Mouse (Mus musculus): ENCODE measurements around the gene Fbxo31. TPM values are rescaled to one million over a fixed set of nuclear protein-coding genes. Genes with fewer than 3 reads are reported as not detected.
A peak's percentile ranks its signal among the peaks of the same experiment; 100 is the strongest.

Gene Fbxo31
- total and polyA plus RNA-seq, 2 experiments from 2014 or later, result 38.2 to 58.3 TPM

GRCm38 (mm10) chr8:121525111-121525818 lies 53.3 kb downstream of the Fbxo31 start:
- no peak for DNase-seq
- no peak overlapping the region for H3K4me2 ChIP-seq (ENCODE audit: low read depth)
- no peaks in the 10 kb centered on the region for H3K36me3 ChIP-seq (ENCODE audit: insufficient read depth)
- H3K27me3 ChIP-seq (ENCODE audit: insufficient read depth, low read length), result no peaks in the 10 kb centered on the region
- no peaks in the 10 kb centered on the region for H3K9me3 ChIP-seq (ENCODE audit: low read length)
- no peak overlapping the region for H3K9ac ChIP-seq
- 84% methylated on average over 18 of the region's 18 CpGs for WGBS
- no peak for ATAC-seq
- H3K4me1 ChIP-seq (ENCODE audit: insufficient read depth), result no peaks in the 10 kb centered on the region
- no peak overlapping the region for H3K27ac ChIP-seq (ENCODE audit: low read depth, low read length)
- no peak for TF ChIP-seq CTCF (IDR thresholded peaks at IDR 0.05; ENCODE audit: low read depth)
- H3K4me3 ChIP-seq (ENCODE audit: low read depth, low read length), result no peak overlapping the region

DNA sequence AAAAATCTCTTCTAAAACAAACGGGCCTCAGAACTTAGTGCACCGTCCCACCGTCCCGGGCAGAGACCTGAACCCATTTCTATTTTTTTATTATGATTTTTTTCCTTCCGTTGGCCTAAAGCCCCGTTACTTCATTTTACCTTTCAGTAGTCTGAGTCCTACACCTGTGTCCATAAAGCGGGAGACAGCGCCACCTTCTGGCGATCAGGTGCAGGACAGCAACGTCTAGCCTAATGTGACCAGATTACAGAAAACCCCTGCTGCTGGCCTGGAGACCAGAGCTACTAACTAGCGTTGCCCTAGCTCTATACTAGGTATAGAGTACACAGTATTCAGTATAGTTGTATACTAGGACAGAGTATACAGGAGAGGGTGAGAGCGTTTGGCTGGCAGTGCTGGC lies 65.2 kb downstream of the Fbxo31 start:
- Histone ChIP-seq H3K27me3 (ENCODE audit: insufficient read depth, low read length) (peaks cover 4% of the 10 kb centered on the region; the same call in 1 of the 2 replicates), H3K27ac (ENCODE audit: low read depth, low read length) (no peak overlapping the region), H3K9ac (no peak overlapping the region), H3K36me3 (ENCODE audit: insufficient read depth) (no peaks in the 10 kb centered on the region), H3K4me1 (ENCODE audit: insufficient read depth) (no peaks in the 10 kb centered on the region), H3K4me2 (ENCODE audit: low read depth) (no peak overlapping the region), H3K4me3 (ENCODE audit: low read depth, low read length) (no peak overlapping the region), H3K9me3 (ENCODE audit: low read length) (no peaks in the 10 kb centered on the region)
- peak; percentile 73; the same call in 1 of the 2 replicates for ATAC-seq
- 6% methylated on average over 12 of the region's 12 CpGs for WGBS
- DNase-seq, result peak; percentile 90
- TF ChIP-seq CTCF (IDR thresholded peaks at IDR 0.05; ENCODE audit: low read depth), result peak; percentile 98

DNA sequence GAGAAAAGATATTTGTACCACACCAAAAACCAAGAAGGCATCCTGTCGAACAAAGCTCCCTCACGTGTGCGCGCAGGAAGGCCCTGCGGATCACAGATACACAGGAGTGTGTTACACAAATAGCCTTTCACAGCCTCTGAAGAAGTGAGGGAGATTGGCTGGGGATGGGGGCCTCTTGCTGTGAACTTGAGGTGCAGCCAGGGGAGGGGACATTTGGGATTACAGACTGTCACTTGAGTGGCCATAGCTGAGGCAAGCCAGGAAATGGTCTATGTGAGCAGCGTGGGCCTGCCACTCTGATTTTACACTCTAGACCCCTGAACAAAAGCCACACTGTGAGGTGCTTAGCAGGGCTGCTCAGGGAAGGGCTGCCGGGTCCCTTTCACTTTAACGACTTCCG lies 66.9 kb downstream of the Fbxo31 start:
- no peak for ATAC-seq
- WGBS, result 47% methylated on average over 9 of the region's 9 CpGs
- no peak for TF ChIP-seq CTCF (IDR thresholded peaks at IDR 0.05; ENCODE audit: low read depth)

More for the DNA sequence above, 66.9 kb downstream of the Fbxo31 start:
- H3K4me3 ChIP-seq (ENCODE audit: low read depth, low read length), result no peak overlapping the region
- H3K27me3 ChIP-seq (ENCODE audit: insufficient read depth, low read length), result peaks cover 4% of the 10 kb centered on the region; the same call in 1 of the 2 replicates
- no peak for DNase-seq
- H3K9ac ChIP-seq, result no peak overlapping the region
- no peaks in the 10 kb centered on the region for H3K4me1 ChIP-seq (ENCODE audit: insufficient read depth)
- H3K36me3 ChIP-seq (ENCODE audit: insufficient read depth), result no peaks in the 10 kb centered on the region
- no peak overlapping the region for H3K27ac ChIP-seq (ENCODE audit: low read depth, low read length)
- no peaks in the 10 kb centered on the region for H3K9me3 ChIP-seq (ENCODE audit: low read length)
- H3K4me2 ChIP-seq (ENCODE audit: low read depth), result no peak overlapping the region

Other genes with a start within 250 kb of the Fbxo31 start
- gene 1700018B08Rik, start 34.5 kb downstream of the Fbxo31 start, total RNA-seq (2014; rRNA removed), result not detected in 2 replicates
- not detected in 2 replicates for gene 1700018B08Rik, start 34.5 kb downstream of the Fbxo31 start, polyA plus RNA-seq (2015; fragmentation: Nextera tagmentation; extraction: Ambion mirVana)
- 262 and 284 TPM in 2 replicates for gene Map1lc3b, start 11.6 kb upstream of the Fbxo31 start, total RNA-seq (2014; rRNA removed)
- 386 and 390 TPM in 2 replicates for gene Map1lc3b, start 11.6 kb upstream of the Fbxo31 start, polyA plus RNA-seq (2015; fragmentation: Nextera tagmentation; extraction: Ambion mirVana)
- gene Zcchc14, start 74.1 kb upstream of the Fbxo31 start, total RNA-seq (2014; rRNA removed), result 69.0 and 85.8 TPM in 2 replicates
- gene Zcchc14, start 74.1 kb upstream of the Fbxo31 start, polyA plus RNA-seq (2015; fragmentation: Nextera tagmentation; extraction: Ambion mirVana), result 13.9 and 17.4 TPM in 2 replicates
- 64.2 and 65.8 TPM in 2 replicates for gene Jph3, start 150.8 kb upstream of the Fbxo31 start, total RNA-seq (2014; rRNA removed)
- gene Jph3, start 150.8 kb upstream of the Fbxo31 start, polyA plus RNA-seq (2015; fragmentation: Nextera tagmentation; extraction: Ambion mirVana), result 123 and 127 TPM in 2 replicates

Data from forebrain, postnatal 0 days (tissue).